Comparison of ENCODE assay signal across 8 mouse cellular contexts in the genomic region with DNA sequence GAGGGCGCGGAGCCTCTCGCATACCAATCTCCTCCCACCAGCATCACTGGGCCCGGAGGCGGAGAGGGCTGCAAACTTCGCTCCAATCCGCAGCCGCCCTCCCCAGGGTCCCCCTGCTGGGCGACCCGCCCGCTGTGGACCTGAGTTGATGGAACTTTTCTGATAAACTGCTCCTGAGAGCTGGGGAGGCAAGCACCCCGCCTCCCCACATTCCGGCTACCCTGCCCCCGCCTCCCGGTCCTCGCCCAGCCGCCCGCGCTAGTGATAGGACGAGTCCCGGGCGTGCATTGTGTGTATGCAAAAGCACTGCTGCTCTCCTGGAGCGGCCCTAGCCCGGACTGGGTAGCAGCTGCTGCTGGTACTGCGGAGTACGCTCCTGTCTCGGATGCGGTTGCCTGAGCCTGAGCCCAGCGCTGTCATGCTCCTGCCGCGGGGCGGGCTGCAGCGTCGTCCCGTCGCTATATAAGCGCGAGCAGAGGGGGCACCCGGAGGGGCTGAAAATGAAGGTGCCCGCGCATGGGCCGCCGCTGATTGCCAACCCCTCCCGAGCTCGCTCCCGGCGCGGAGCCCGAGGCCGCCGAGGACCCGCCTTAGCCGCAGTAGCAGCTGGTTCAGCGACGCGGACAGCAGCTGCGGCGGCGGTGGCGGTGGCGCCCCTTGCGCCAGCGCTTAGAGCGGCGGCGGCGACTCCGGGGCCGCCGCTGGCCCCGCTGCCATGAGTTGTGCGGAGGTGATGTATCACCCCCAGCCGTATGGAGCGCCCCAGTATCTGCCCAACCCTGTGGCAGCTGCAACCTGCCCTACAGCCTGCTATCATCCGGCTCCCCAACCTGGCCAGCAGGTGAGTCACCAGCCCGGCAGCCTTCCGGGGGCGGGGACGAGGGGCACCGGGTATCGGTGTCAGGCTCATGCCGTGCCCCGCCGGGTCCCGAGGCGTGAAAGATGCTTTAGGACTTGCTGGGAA. TPM values are rescaled to one million over a fixed set of nuclear protein-coding genes. Genes with fewer than 3 reads are reported as not detected.
DNase-seq lines count a peak whose midpoint lies in the region; ATAC-seq lines count a peak whose summit lies in the region.

Gene Vgll3 (plus strand): TSS at position 340 of the 964 bp plus-strand sequence.

- no peaks in the 10 kb centered on the region; the same call in 1 of the 2 replicates for H3K9me3 ChIP-seq in forebrain, embryonic 10.5 days
- 0 out of 2 replicates have a peak, but pooled peaks cover 3% of the 10 kb centered on the region for H3K9me3 ChIP-seq in heart, embryonic 12.5 days (replicated peaks)
- no peaks in the 10 kb centered on the region for H3K9me3 ChIP-seq in kidney, embryonic 16.5 days (ENCODE audit: low read length)
- no peaks in the 10 kb centered on the region for H3K9me3 ChIP-seq in liver, embryonic 12.5 days (replicated peaks)

- H3K4me2 ChIP-seq in heart, embryonic 12.5 days, result peak within 1 kb of the TSS; percentile 93
- peak within 1 kb of the TSS; percentile 94 for H3K4me2 ChIP-seq in kidney, embryonic 16.5 days (replicated peaks; ENCODE audit: low read depth, low read length)
- H3K4me2 ChIP-seq in liver, embryonic 12.5 days, result peak within 1 kb of the TSS; percentile 65

- peak within 1 kb of the TSS; percentile 68 for H3K9ac ChIP-seq in heart, embryonic 12.5 days
- H3K9ac ChIP-seq in kidney, embryonic 16.5 days (replicated peaks; ENCODE audit: low read length), result peak within 1 kb of the TSS; percentile 64
- no peak within 1 kb of the TSS for H3K9ac ChIP-seq in liver, embryonic 12.5 days

- under 1% methylated on average over 86 of the region's 86 CpGs for WGBS in forebrain, embryonic 10.5 days
- under 1% methylated on average over 83 of the region's 86 CpGs for WGBS in heart, embryonic 12.5 days
- WGBS in kidney, embryonic 16.5 days, result under 1% methylated on average over 86 of the region's 86 CpGs
- WGBS in liver, embryonic 12.5 days (ENCODE audit: insufficient replicate concordance), result 3% methylated on average over 85 of the region's 86 CpGs

- peak; percentile 90 for ATAC-seq in heart, embryonic 12.5 days (ENCODE audit: insufficient number of reproducible peaks, low FRiP score)
- ATAC-seq in kidney, embryonic 16.5 days (ENCODE audit: low FRiP score, low TSS enrichment), result peak; percentile 99
- peak; percentile 77 for ATAC-seq in liver, embryonic 12.5 days

- H3K36me3 ChIP-seq in forebrain, embryonic 10.5 days (replicated peaks), result no peaks in the 10 kb centered on the region
- no peaks in the 10 kb centered on the region for H3K36me3 ChIP-seq in heart, embryonic 12.5 days
- H3K36me3 ChIP-seq in kidney, embryonic 16.5 days (ENCODE audit: insufficient read depth, low read length), result no peaks in the 10 kb centered on the region
- H3K36me3 ChIP-seq in liver, embryonic 12.5 days, result no peaks in the 10 kb centered on the region

- H3K4me3 ChIP-seq in forebrain, embryonic 10.5 days, result peak within 1 kb of the TSS; percentile 68
- peak within 1 kb of the TSS; percentile 69 for H3K4me3 ChIP-seq in heart, embryonic 12.5 days
- peak within 1 kb of the TSS; percentile 73 for H3K4me3 ChIP-seq in kidney, embryonic 16.5 days (ENCODE audit: low read length)
- peak within 1 kb of the TSS; percentile 43 for H3K4me3 ChIP-seq in liver, embryonic 12.5 days

- peaks cover 27% of the 10 kb centered on the region for H3K27me3 ChIP-seq in forebrain, embryonic 10.5 days (ENCODE audit: poor library complexity, severe bottlenecking)
- 0 out of 2 replicates have a peak, but pooled peaks cover 3% of the 10 kb centered on the region for H3K27me3 ChIP-seq in heart, embryonic 12.5 days (replicated peaks)
- H3K27me3 ChIP-seq in kidney, embryonic 16.5 days (ENCODE audit: insufficient read depth, low read length), result peaks cover 9% of the 10 kb centered on the region
- H3K27me3 ChIP-seq in liver, embryonic 12.5 days (replicated peaks), result peaks cover 21% of the 10 kb centered on the region

- H3K27ac ChIP-seq in forebrain, embryonic 10.5 days, result peak within 1 kb of the TSS; percentile 82
- no peak within 1 kb of the TSS for H3K27ac ChIP-seq in heart, embryonic 12.5 days (ENCODE audit: poor library complexity, severe bottlenecking)
- H3K27ac ChIP-seq in kidney, embryonic 16.5 days (ENCODE audit: low read length), result peak within 1 kb of the TSS; percentile 53
- no peak within 1 kb of the TSS for H3K27ac ChIP-seq in liver, embryonic 12.5 days

- H3K4me1 ChIP-seq in forebrain, embryonic 10.5 days, result peaks cover 9% of the 10 kb centered on the region
- 0 out of 2 replicates have a peak, but pooled peaks cover 4% of the 10 kb centered on the region for H3K4me1 ChIP-seq in heart, embryonic 12.5 days (replicated peaks)
- H3K4me1 ChIP-seq in kidney, embryonic 16.5 days (ENCODE audit: insufficient read depth, low read length), result 0 out of 2 replicates have a peak, but pooled peaks cover 3% of the 10 kb centered on the region
- 0 out of 2 replicates have a peak, but pooled peaks cover 3% of the 10 kb centered on the region for H3K4me1 ChIP-seq in liver, embryonic 12.5 days

- peak; percentile 4 to 12 for DNase-seq in spleen, postnatal 36 days (ENCODE audit: low spot score in 2 of 2)
- no peak for DNase-seq in spleen, adult 12 weeks (ENCODE audit: low spot score)
- DNase-seq in forebrain, embryonic 10.5 days (ENCODE audit: extremely low spot score, low spot score), result peak; percentile 83
- peak; percentile 86 for DNase-seq in neural tube, embryonic 10.5 days (ENCODE audit: extremely low spot score, low spot score)
- peak; percentile 70 to 73 for DNase-seq in urinary bladder, adult 18-20 months (ENCODE audit: low spot score in 2 of 2)

RNA-seq across cellular contexts. Expression of gene Vgll3, which starts in this region (rescaled TPM):
- polyA plus RNA-seq in forebrain, embryonic 10.5 days (2016; fragmentation: Nextera tagmentation; extraction: Ambion mirVana), result 1.7 and 2.4 TPM in 2 replicates
- polyA plus RNA-seq in heart, embryonic 12.5 days (2016; fragmentation: Nextera tagmentation; extraction: Ambion mirVana), result 2.6 and 3.0 TPM in 2 replicates
- polyA plus RNA-seq in kidney, embryonic 16.5 days (2015; fragmentation: Nextera tagmentation; extraction: Ambion mirVana), result 2.6 and 3.0 TPM in 2 replicates
- 0.01 and 0.38 TPM in 2 replicates for polyA plus RNA-seq in liver, embryonic 12.5 days (2016; fragmentation: Nextera tagmentation; extraction: Ambion mirVana)

Comparison
In these comparisons a context has a peak if more than half of its experiments do, and no peak if none do; other contexts are left out.
1. Peak in ATAC-seq, H3K4me3 ChIP-seq and H3K4me2 ChIP-seq in liver, embryonic 12.5 days; RNA of the gene not detected or under 1 TPM.
2. H3K27ac ChIP-seq: peak in forebrain, embryonic 10.5 days (single experiment) and kidney, embryonic 16.5 days (single experiment); none in heart, embryonic 12.5 days (single experiment) and liver, embryonic 12.5 days (single experiment).
3. Peak in every context shown above with its lines, with median percentiles within 50 percentile points of each other: H3K4me3 ChIP-seq, ATAC-seq and H3K4me2 ChIP-seq.